Mouse (Mus musculus) heart, postnatal 0 days (tissue): ENCODE results near the gene B3galt1.

ENCODE experiments used
- CTCF ChIP-seq: IDR thresholded peaks from 2 replicates; pipeline ENCODE4 v1.5.1; 2016; ENCODE audit warnings: antibody characterized with exemption, control low read depth, low read depth
- EP300 ChIP-seq: IDR thresholded peaks from 2 replicates; pipeline ENCODE4 v1.6.1; 2016; ENCODE audit warnings: antibody characterized with exemption, low read depth

GRCm38 (mm10) chr2:67539426-67539825 is 26.2 kb upstream of the B3galt1 start:
- no peak for TF ChIP-seq CTCF
- TF ChIP-seq EP300: no peak
